Mouse (Mus musculus) CH12.LX (cell line): Measurements from ENCODE around the gene Hils1.

ENCODE experiments used
- CTCF ChIP-seq, 2 experiments: IDR thresholded peaks in 1 of 2; conservative IDR thresholded peaks in 1 of 2; 2 replicates each; pipeline ENCODE4 v1.5.1; 2011 to 2012; ENCODE audit warnings: low read depth in 2 of 2, low read length in 2 of 2, improper control_type of control experiment in 1 of 2, inconsistent platforms in 1 of 2, mild to moderate bottlenecking in 1 of 2, moderate library complexity in 1 of 2
- ETS1 ChIP-seq: conservative IDR thresholded peaks from 2 replicates; pipeline ENCODE4 v1.6.1; 2012; ENCODE audit warnings: low read depth, mild to moderate bottlenecking, inconsistent platforms, low read length, improper control_type of control experiment, moderate library complexity
- HCFC1 ChIP-seq: IDR thresholded peaks from 2 replicates; pipeline ENCODE4 v1.6.1; 2012; ENCODE audit warnings: low read depth, mild to moderate bottlenecking, inconsistent platforms, low read length, improper control_type of control experiment
- JUND ChIP-seq: conservative IDR thresholded peaks from 2 replicates; pipeline ENCODE4 v1.6.1; 2011; ENCODE audit warnings: low read depth, low read length, improper control_type of control experiment
- MAZ ChIP-seq: IDR thresholded peaks from 2 replicates; pipeline ENCODE4 v1.6.1; 2012; ENCODE audit warnings: low read depth, mild to moderate bottlenecking, inconsistent platforms, low read length, improper control_type of control experiment, moderate library complexity
- MYC ChIP-seq: IDR thresholded peaks from 2 replicates; pipeline ENCODE4 v1.6.1; 2011; ENCODE audit warnings: low read depth, mild to moderate bottlenecking, improper control_type of control experiment, low read length
- NRF1 ChIP-seq: IDR thresholded peaks from 2 replicates; pipeline ENCODE4 v1.6.1; 2014; ENCODE audit warnings: low read depth, mild to moderate bottlenecking, inconsistent platforms, low read length, improper control_type of control experiment, moderate library complexity
- USF1 ChIP-seq: IDR thresholded peaks from 2 replicates; pipeline ENCODE4 v1.6.1; 2014; ENCODE audit warnings: low read depth, mild to moderate bottlenecking, inconsistent platforms, low read length, improper control_type of control experiment

- TF ChIP-seq CTCF (conservative IDR thresholded peaks at IDR 0.05 in 1 of 2, IDR thresholded peaks at IDR 0.05 in 1 of 2; ENCODE audit: low read depth in 2 of 2, low read length in 2 of 2) (no peak), ETS1 (0 out of 2 replicates have a peak, but pooled peaks have one; percentile 20), HCFC1 (peak; percentile 70), JUND (no peak), NRF1 (no peak), MAZ (peak; percentile 96), USF1 (no peak), MYC (no peak)
Measured at GRCm38 (mm10) chr11:95006525-95007219, 39.3 kb downstream of the Hils1 start.
